Mouse (Mus musculus): ENCODE results near the gene Hoxc12. TPM values are rescaled to one million over a fixed set of nuclear protein-coding genes. Genes with fewer than 3 reads are reported as not detected.

Gene Hoxc12
- total RNA-seq, 2 experiments from 2014 or later = not detected

GRCm38 (mm10) chr15:102963671-102964640 lies 27.4 kb downstream of the Hoxc12 start:
- peak in 1 of 2 experiments; percentile 23 for DNase-seq (ENCODE audit: low spot score in 2 of 2)

GRCm38 (mm10) chr15:102965003-102965891 lies 28.7 kb downstream of the Hoxc12 start:
- DNase-seq (ENCODE audit: low spot score in 2 of 2) = no peak

- peak; percentile 55 to 57 for DNase-seq (ENCODE audit: low spot score in 2 of 2)
Measured at GRCm38 (mm10) chr15:102965892-102966775, 29.6 kb downstream of the Hoxc12 start.

- DNase-seq (ENCODE audit: low spot score in 2 of 2) = no peak
Measured at GRCm38 (mm10) chr15:102966776-102967311, 30.3 kb downstream of the Hoxc12 start, which contains the start of gene Hoxc10. Gene Hoxc10, plus strand, starts transcription at chr15:102966796.

GRCm38 (mm10) chr15:102967312-102967510 lies 30.7 kb downstream of the Hoxc12 start, which contains the start of gene Hoxc5:
Gene Hoxc5, plus strand, starts transcription at chr15:102967443.
- DNase-seq (ENCODE audit: low spot score in 2 of 2) = no peak

- no peak for DNase-seq (ENCODE audit: low spot score in 2 of 2)
Measured at GRCm38 (mm10) chr15:102967511-102968397, 31.2 kb downstream of the Hoxc12 start.

GRCm38 (mm10) chr15:102969296-102969695 lies 32.7 kb downstream of the Hoxc12 start:
- no peak for DNase-seq (ENCODE audit: low spot score in 2 of 2)

- DNase-seq (ENCODE audit: low spot score in 2 of 2) = no peak
Measured at GRCm38 (mm10) chr15:102970740-102971139, 34.2 kb downstream of the Hoxc12 start.

- no peak for DNase-seq (ENCODE audit: low spot score in 2 of 2)
Measured at GRCm38 (mm10) chr15:102972254-102972653, 35.7 kb downstream of the Hoxc12 start.

- no peak for DNase-seq (ENCODE audit: low spot score in 2 of 2)
Measured at GRCm38 (mm10) chr15:102972753-102973152, 36.2 kb downstream of the Hoxc12 start.

- DNase-seq (ENCODE audit: low spot score in 2 of 2) = no peak
Measured at GRCm38 (mm10) chr15:102975034-102975433, 38.5 kb downstream of the Hoxc12 start.

GRCm38 (mm10) chr15:102975688-102976111 lies 39.1 kb downstream of the Hoxc12 start:
- no peak for DNase-seq (ENCODE audit: low spot score in 2 of 2)

- DNase-seq (ENCODE audit: low spot score in 2 of 2) = no peak
Measured at GRCm38 (mm10) chr15:102976171-102976570, 39.6 kb downstream of the Hoxc12 start, which contains the start of gene Hoxc9. Gene Hoxc9, plus strand, starts transcription at chr15:102976439.

GRCm38 (mm10) chr15:102976631-102977422 lies 40.3 kb downstream of the Hoxc12 start:
- no peak for DNase-seq (ENCODE audit: low spot score in 2 of 2)

- no peak for DNase-seq (ENCODE audit: low spot score in 2 of 2)
Measured at GRCm38 (mm10) chr15:102977423-102977974, 40.9 kb downstream of the Hoxc12 start.

- no peak for DNase-seq (ENCODE audit: low spot score in 2 of 2)
Measured at GRCm38 (mm10) chr15:102978615-102979515, 42.3 kb downstream of the Hoxc12 start.

GRCm38 (mm10) chr15:102979936-102980335 lies 43.4 kb downstream of the Hoxc12 start:
- DNase-seq (ENCODE audit: low spot score in 2 of 2) = no peak

Data from layer of hippocampus, postnatal 10 days (tissue).